Mouse (Mus musculus) liver, embryonic 14.5 days (tissue): ENCODE measurements at regions not wholly inside any gene's neighbourhood (a gene's known extent, or its start where the extent isn't known, plus 50 kb on each side); places are given as distances from the start of the nearest gene placed in this dataset.
A peak's percentile ranks its signal among the peaks of the same experiment; 100 is the strongest.

Experiments used
- CTCF ChIP-seq: IDR thresholded peaks from 2 replicates; pipeline ENCODE4 v1.5.1; 2016; ENCODE audit warnings: antibody characterized with exemption, low read depth, control low read depth
- EP300 ChIP-seq: IDR thresholded peaks from 2 replicates; pipeline ENCODE4 v1.6.1; 2016; ENCODE audit warnings: antibody characterized with exemption, low read depth

GRCm38 (mm10) chr16:93130622-93131021 lies 304.7 kb upstream of the Runx1 start:
- TF ChIP-seq CTCF, result no peak
- peak; percentile 60; the same call in 1 of the 2 replicates for TF ChIP-seq EP300
